In the genomic region with DNA sequence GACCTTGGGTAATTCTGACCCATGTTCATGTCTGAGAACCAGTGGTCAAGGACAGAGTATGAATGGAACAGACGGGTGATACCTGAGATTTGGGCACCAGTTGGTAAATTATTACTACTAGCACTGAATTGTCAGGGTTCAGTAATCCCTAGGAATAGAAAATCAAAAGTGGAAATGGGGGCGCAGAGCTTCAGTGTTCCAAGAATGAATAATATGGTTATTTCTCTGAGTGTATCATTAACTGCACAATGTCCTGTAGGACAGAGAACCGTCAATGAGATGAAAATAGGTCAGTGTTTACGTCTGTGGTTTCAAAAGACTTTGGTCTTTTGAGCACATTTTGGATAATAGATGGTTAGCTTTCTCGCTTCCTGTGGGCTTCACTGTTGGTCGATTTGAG, we compare ENCODE assay signal across 22 mouse cellular contexts.
"Had no signal": no experiment of that assay in that cellular context is flagged by ENCODE, and none has a peak within 500 bp of the region (broad histone marks: within the 10 kb centered on the region; RNA-seq: fewer than 3 reads in every experiment).

No protein-coding gene starts in this region.

- H3K9ac ChIP-seq: forebrain, postnatal 0 days; heart, embryonic 13.5 days; heart, embryonic 15.5 days; hindbrain, embryonic 13.5 days; hindbrain, embryonic 15.5 days; limb, embryonic 13.5 days; limb, embryonic 15.5 days; liver, embryonic 12.5 days; liver, embryonic 14.5 days had no signal

- H3K4me3 ChIP-seq: heart, adult 2 months; heart, embryonic 13.5 days; heart, embryonic 15.5 days; hindbrain, embryonic 13.5 days; hindbrain, embryonic 15.5 days; limb, embryonic 13.5 days; limb, embryonic 15.5 days; liver, embryonic 12.5 days had no signal

- H3K4me2 ChIP-seq: heart, embryonic 11.5 days; heart, embryonic 13.5 days; heart, embryonic 15.5 days; hindbrain, embryonic 13.5 days; hindbrain, embryonic 15.5 days; limb, embryonic 13.5 days; limb, embryonic 15.5 days; liver, embryonic 12.5 days had no signal

- H3K9me3 ChIP-seq: heart, embryonic 13.5 days; heart, embryonic 15.5 days; hindbrain, embryonic 13.5 days; hindbrain, embryonic 15.5 days; limb, embryonic 15.5 days; liver, embryonic 12.5 days had no signal

- H3K4me1 ChIP-seq: liver, embryonic 12.5 days had no signal

- H3K36me3 ChIP-seq: heart, embryonic 13.5 days; heart, embryonic 15.5 days; hindbrain, embryonic 13.5 days; hindbrain, embryonic 15.5 days; limb, embryonic 15.5 days; liver, embryonic 12.5 days had no signal

- DNase-seq: forebrain, postnatal 0 days; gastrocnemius, postnatal 14 days; gastrocnemius, postnatal 36 days; heart, adult 2 months; heart, postnatal 14 days; heart, postnatal 36 days; kidney, adult 11 months; kidney, postnatal 10 days; layer of hippocampus, adult 9-11 months; layer of hippocampus, postnatal 36 days; left cerebral cortex, postnatal 4 days had no signal

- H3K27me3 ChIP-seq: heart, embryonic 13.5 days; heart, embryonic 15.5 days; hindbrain, embryonic 13.5 days; hindbrain, embryonic 15.5 days; limb, embryonic 13.5 days; limb, embryonic 15.5 days; liver, embryonic 12.5 days had no signal

- H3K27ac ChIP-seq: heart, adult 2 months; heart, embryonic 13.5 days; heart, embryonic 15.5 days; hindbrain, embryonic 13.5 days; hindbrain, embryonic 15.5 days; hindbrain, postnatal 0 days; limb, embryonic 13.5 days; limb, embryonic 15.5 days; liver, embryonic 12.5 days; liver, embryonic 14.5 days had no signal

- ATAC-seq: forebrain, postnatal 0 days; hindbrain, postnatal 0 days; intestine, embryonic 16.5 days; liver, embryonic 12.5 days had no signal
